Mouse (Mus musculus): ENCODE data around the gene Gm11627. TPM values are rescaled to one million over a fixed set of nuclear protein-coding genes. Genes with fewer than 3 reads are reported as not detected.
"Not testable (repeated sequence)": the region's sequence is repeated elsewhere in the genome, so short reads cannot be mapped to it uniquely, and the experiment has no call there.

Gm11627 gene
- 1 to 10 TPM; 1.4 to 1.9 TPM for total RNA-seq (2021)
- long read RNA-seq, experiment 1, partial matches to known transcripts, result 0 of 1 reads
- long read RNA-seq, experiment 1, other reads (novel, unspliced or antisense), result 0 of 1 reads
- long read RNA-seq, experiment 2, partial matches to known transcripts, result 0 of 1 reads
- long read RNA-seq, experiment 2, other reads (novel, unspliced or antisense), result 0 of 1 reads

- DNase-seq (ENCODE audit: low spot score in 2 of 2), result no peak
These were observed at the start of gene Gm11627 for GRCm38 (mm10) chr11:102579165-102580033. Gene Gm11627 (minus strand): TSS chr11:102579461.

DNA sequence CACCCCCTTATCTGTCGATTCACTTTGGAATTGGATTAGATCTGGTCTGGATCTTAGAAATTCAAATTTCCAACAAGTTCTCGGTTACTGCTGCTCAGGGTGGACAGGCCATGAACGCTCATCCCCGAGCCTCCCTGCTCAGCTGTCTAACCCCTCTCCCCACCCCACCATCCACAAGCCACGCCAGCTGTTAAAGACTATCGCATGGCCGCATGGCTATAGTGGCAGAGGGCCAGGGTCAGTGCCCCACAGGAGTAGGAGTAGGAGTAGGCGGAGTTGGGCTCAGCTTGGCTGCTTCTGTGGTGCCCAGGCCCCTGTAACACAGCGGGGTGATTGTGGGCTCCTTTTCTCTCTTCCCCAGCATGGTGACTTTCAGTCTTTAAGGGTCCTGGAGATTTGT, 49.3 kb upstream of the Gm11627 start:
- no peak for DNase-seq (ENCODE audit: low spot score in 2 of 2)

- no peak for DNase-seq (ENCODE audit: low spot score in 2 of 2)
These were observed 48.1 kb upstream of the Gm11627 start for GRCm38 (mm10) chr11:102627171-102627931.

GRCm38 (mm10) chr11:102624888-102625407, 45.7 kb upstream of the Gm11627 start:
- no peak for DNase-seq (ENCODE audit: low spot score in 2 of 2)

DNA sequence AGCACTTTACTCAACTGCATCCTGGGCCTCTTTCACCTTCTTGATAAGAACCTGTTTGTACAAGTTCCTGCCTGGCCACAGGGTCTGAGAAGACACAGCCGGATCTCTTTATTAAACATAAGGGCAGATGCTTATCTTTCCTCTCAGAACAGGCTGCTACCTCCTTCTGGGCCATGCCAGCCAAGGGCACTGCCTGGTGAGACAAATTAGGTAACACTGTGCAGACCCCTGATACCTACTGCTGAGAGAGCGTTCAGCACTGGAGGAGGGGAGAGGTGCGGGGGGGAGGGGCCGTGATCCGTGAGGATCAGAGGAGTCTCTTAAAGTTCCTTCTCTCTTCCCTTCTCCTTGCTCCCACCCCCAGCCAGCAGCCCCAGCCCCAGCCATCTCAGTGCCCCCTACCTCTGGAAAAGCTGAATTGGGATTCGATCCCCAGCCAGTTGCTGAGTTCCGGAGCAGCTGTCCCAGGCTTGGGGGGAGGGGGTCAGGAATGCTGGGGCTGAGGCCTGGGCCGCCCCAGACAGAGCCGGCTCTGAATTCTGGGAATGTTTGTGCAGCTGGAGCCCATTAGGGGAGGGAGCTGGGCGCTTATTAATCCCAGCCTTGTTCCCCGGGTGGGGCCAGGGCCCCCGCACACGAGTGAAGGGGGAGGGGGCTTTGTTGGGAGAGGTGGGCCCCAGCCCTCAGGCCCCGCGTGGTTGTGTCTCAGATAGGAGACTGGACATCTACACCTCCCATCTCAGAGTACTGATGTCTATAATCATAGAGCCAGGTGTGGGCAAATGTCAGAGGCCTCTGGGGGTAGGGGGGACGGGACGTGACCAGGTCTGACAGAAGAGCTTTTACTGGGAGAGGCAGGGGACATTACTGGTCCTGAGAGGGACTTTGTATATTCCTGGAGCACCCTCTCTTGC, 44.9 kb upstream of the Gm11627 start:
- DNase-seq (ENCODE audit: low spot score in 2 of 2), result no peak

DNA sequence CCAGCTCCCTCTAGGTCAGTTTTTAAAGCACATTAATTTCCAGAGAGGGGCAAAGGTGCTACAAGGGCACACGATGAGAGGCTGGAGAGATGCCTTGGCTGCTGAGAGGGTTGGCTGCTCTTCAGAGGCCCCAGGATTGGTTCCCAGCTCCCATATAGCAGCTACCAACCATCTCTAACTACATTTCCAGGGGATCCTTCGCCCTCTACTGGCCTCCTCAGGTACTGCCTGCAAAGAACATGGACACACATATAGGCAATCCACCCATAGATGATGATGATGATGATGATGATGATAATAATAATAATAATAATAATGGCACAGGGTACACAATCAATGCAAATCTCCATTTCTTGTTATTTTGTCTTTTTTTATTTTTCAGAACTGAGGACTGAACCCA, 40.2 kb upstream of the Gm11627 start:
- no peak for DNase-seq (ENCODE audit: low spot score in 2 of 2)

DNA sequence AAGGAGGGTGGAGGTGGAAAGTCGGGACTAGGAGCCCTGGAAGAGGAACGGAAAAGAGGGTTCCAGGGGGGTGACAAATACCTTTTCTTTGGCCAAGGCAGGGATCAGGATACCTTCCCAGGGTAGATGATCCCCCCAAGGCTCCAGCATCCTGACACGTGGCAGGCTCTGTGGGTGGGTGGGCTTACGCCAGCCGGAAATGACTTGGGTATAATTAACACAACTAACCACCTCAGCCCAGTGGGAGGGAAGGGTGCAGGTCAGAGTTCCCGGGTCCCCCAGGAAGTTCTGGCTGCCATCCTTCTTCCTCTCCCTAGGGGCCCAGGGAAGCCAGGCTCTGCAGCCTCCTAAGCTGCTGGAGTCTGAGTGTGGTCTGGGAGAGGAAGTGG, 32.0 kb upstream of the Gm11627 start:
- DNase-seq (ENCODE audit: low spot score in 2 of 2), result no peak

DNA sequence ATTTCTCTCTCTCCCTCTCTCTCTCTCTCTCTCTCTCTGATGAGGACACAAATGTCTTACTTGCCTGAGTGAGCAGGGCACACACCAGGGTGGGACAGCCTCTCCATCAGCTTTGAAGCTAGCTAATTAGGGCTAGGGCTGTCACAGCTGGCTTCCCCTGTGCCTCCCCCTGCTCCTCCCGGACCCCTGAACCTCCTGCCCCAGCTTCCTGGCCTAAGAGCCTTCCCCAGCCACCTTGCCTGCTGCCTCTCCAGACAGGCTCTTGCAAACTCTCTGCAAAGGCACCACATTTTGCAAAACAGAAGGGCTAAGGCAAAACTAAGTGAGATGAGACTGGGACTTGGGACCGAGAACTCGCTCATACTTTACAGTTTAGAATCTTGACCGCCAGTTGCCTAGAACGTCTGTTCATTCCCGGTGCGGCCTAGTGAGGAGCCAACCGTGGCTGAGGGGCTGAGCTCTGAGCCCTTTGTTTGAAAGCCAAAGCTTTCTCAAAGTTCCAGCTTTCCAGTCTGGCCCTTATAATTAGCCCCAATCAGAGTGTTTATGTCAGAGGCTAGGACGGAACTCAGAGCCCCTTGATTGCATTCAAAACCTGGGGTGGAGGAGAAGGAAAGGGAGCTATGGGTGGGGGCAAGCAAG, 31.5 kb upstream of the Gm11627 start:
- no peak for DNase-seq (ENCODE audit: low spot score in 2 of 2)

- DNase-seq (ENCODE audit: low spot score in 2 of 2), result no peak
These were observed 31.0 kb upstream of the Gm11627 start for GRCm38 (mm10) chr11:102610260-102610659.

DNA sequence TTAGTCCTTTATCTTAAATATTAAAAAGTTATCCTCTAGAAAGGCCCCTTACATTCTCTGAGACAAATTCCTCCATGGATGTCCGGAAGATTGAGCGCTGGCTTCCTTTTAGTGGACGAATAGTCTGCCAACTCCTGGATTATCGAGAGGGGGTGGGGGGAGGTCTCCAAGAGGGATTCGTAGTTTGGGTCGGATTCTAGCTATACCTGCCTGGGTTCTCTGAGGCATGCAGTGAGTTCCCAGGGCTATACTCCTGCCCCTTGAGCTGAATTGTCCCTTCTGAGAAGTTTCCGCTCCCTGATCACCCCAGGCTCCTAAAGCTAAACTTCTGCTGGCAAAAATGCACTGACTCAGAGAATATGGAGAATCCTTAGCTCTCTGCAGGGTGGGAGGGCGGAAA, 30.2 kb upstream of the Gm11627 start:
- no peak for DNase-seq (ENCODE audit: low spot score in 2 of 2)

DNA sequence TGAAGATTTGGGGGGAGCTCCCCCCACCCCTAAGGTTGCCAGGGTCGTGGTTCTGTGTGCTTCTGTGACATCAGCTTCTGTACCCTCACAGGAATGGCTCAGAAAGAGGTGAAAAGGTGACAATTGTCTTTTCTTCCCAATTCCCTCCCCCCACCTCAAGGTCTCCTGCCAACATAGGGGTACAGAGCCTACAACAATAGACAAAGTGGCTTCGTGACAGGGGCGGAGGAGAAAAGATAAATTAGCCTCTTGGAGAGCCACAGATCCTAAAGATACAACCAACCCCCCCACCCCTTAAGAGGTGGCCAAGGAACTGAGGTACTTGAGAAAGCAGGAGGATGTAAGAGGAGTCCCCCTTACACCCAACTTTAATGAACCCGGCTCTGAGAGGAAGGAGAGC, 29.4 kb upstream of the Gm11627 start:
- no peak for DNase-seq (ENCODE audit: low spot score in 2 of 2)

GRCm38 (mm10) chr11:102607686-102608548, 28.7 kb upstream of the Gm11627 start:
- DNase-seq (ENCODE audit: low spot score in 2 of 2), result no peak

DNA sequence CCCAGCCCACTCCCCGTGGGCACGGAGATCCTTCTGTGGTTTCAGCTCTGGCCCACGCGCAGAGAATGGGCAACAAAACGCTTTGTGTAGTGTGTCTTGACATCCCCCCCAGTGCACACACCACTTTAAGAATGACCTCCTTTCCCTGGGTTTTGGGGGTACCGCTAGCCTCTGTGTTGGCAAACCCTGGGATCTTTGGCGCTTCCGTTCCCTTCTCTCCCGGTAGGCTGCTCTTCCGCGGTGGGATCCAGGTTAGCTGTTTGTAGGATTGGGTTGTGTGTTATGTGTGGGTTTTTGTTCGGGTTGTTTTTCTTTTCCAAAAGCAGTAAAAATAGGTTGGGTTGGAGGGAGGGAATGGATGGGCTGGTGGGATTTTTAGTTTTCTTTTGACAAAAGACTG, 27.9 kb upstream of the Gm11627 start:
- not testable (repeated sequence) for DNase-seq (ENCODE audit: low spot score in 2 of 2)

GRCm38 (mm10) chr11:102606751-102607171, 27.5 kb upstream of the Gm11627 start:
- DNase-seq (ENCODE audit: low spot score in 2 of 2), result no peak

GRCm38 (mm10) chr11:102605553-102606416, 26.5 kb upstream of the Gm11627 start:
- DNase-seq (ENCODE audit: low spot score in 2 of 2), result no peak

DNA sequence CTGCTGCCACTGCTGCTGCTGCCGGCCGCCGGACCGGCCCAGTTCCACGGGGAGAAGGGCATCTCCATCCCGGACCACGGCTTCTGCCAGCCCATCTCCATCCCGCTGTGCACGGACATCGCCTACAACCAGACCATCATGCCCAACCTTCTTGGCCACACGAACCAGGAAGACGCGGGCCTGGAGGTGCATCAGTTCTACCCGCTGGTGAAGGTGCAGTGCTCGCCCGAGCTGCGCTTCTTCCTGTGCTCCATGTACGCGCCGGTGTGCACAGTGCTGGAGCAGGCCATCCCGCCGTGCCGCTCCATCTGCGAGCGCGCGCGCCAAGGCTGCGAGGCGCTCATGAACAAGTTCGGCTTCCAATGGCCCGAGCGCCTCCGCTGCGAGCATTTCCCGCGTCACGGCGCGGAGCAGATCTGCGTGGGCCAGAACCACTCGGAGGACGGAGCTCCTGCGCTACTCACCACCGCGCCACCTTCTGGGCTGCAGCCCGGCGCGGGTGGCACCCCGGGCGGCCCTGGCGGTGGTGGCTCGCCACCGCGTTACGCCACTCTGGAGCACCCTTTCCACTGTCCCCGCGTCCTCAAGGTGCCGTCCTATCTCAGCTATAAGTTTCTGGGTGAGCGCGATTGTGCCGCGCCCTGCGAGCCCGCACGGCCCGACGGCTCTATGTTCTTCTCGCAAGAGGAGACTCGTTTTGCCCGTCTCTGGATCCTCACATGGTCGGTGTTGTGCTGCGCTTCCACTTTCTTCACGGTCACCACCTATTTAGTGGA, 25.7 kb upstream of the Gm11627 start:
- no peak for DNase-seq (ENCODE audit: low spot score in 2 of 2)

- DNase-seq (ENCODE audit: low spot score in 2 of 2), result peak; percentile 57 to 70
These were observed 24.8 kb upstream of the Gm11627 start, which contains the start of gene Fzd2 for GRCm38 (mm10) chr11:102604010-102604584. Gene Fzd2 (plus strand): TSS chr11:102604396.
